Mouse (Mus musculus): ENCODE data around the gene 4933405L10Rik. TPM values are rescaled to one million over a fixed set of nuclear protein-coding genes. Genes with fewer than 3 reads are reported as not detected.
A peak's percentile ranks its signal among the peaks of the same experiment; 100 is the strongest.

Gene 4933405L10Rik
- total RNA-seq (2014; rRNA removed) (not detected in 2 replicates), polyA plus RNA-seq (2012; rRNA removed) (not detected in 2 replicates)

GRCm38 (mm10) chr8:105707498-105708403 lies at the start of gene 4933405L10Rik, which contains the start of gene Enkd1:
TSS of gene 4933405L10Rik (plus strand) at chr8:105707655.
TSS of gene Enkd1 (minus strand) at chr8:105708210.
- Histone ChIP-seq H3K27me3 (ENCODE audit: control insufficient read depth, insufficient read depth, low read length) (no peaks in the 10 kb centered on the region), H3K79me2 (ENCODE audit: control insufficient read depth, insufficient read depth, low read length) (no peaks in the 10 kb centered on the region), H3K4me3 (ENCODE audit: insufficient read depth, low read depth, low read length) (peak within 1 kb of the TSS; percentile 72), H3K36me3 (ENCODE audit: control insufficient read depth, insufficient read depth, low read length) (no peaks in the 10 kb centered on the region), H3K4me1 (ENCODE audit: control insufficient read depth, insufficient read depth, low read length) (peaks cover 3% of the 10 kb centered on the region), H3K9ac (ENCODE audit: low read depth, low read length) (peak within 1 kb of the TSS; percentile 59), H3K27ac (replicated peaks; ENCODE audit: insufficient read depth, low read depth, low read length) (no peak within 1 kb of the TSS)
- no peak for TF ChIP-seq POLR2A (IDR thresholded peaks at IDR 0.05; ENCODE audit: extremely low read depth, insufficient read depth, low read length)
- no peak for TF ChIP-seq CTCF (IDR thresholded peaks at IDR 0.05; ENCODE audit: low read depth, low read length)
- peak; percentile 83 for DNase-seq (ENCODE audit: extremely low read depth, low read depth, low spot score)
- WGBS: 4% methylated on average over 55 of the region's 55 CpGs

- DNase-seq (ENCODE audit: extremely low read depth, low read depth, low spot score): peak; percentile 35
- peaks cover 18% of the 10 kb centered on the region for H3K36me3 ChIP-seq (ENCODE audit: control insufficient read depth, insufficient read depth, low read length)
- H3K27me3 ChIP-seq (ENCODE audit: control insufficient read depth, insufficient read depth, low read length): no peaks in the 10 kb centered on the region
- H3K27ac ChIP-seq (replicated peaks; ENCODE audit: insufficient read depth, low read depth, low read length): no peak overlapping the region
- H3K4me3 ChIP-seq (ENCODE audit: insufficient read depth, low read depth, low read length): no peak overlapping the region
- no peak overlapping the region for H3K9ac ChIP-seq (ENCODE audit: low read depth, low read length)
- no peaks in the 10 kb centered on the region for H3K4me1 ChIP-seq (ENCODE audit: control insufficient read depth, insufficient read depth, low read length)
- H3K79me2 ChIP-seq (ENCODE audit: control insufficient read depth, insufficient read depth, low read length): peaks cover 3% of the 10 kb centered on the region; the same call in 1 of the 2 replicates
- TF ChIP-seq POLR2A (IDR thresholded peaks at IDR 0.05; ENCODE audit: extremely low read depth, insufficient read depth, low read length): no peak
- peak; percentile 16; the same call in 1 of the 2 replicates for TF ChIP-seq CTCF (IDR thresholded peaks at IDR 0.05; ENCODE audit: low read depth, low read length)
- WGBS: 79% methylated on average over 3 of the region's 3 CpGs
Observed at GRCm38 (mm10) chr8:105661167-105661566, 46.3 kb upstream of the 4933405L10Rik start.

GRCm38 (mm10) chr8:105677891-105678290 lies 29.6 kb upstream of the 4933405L10Rik start:
- no peaks in the 10 kb centered on the region for H3K27me3 ChIP-seq (ENCODE audit: control insufficient read depth, insufficient read depth, low read length)
- WGBS: 61% methylated on average over 1 of the region's 1 CpGs
- peaks cover 57% of the 10 kb centered on the region for H3K36me3 ChIP-seq (ENCODE audit: control insufficient read depth, insufficient read depth, low read length)
- H3K9ac ChIP-seq (ENCODE audit: low read depth, low read length): no peak overlapping the region
- DNase-seq (ENCODE audit: extremely low read depth, low read depth, low spot score): no peak
- no peak overlapping the region for H3K4me3 ChIP-seq (ENCODE audit: insufficient read depth, low read depth, low read length)
- no peaks in the 10 kb centered on the region for H3K79me2 ChIP-seq (ENCODE audit: control insufficient read depth, insufficient read depth, low read length)
- H3K4me1 ChIP-seq (ENCODE audit: control insufficient read depth, insufficient read depth, low read length): no peaks in the 10 kb centered on the region
- TF ChIP-seq CTCF (IDR thresholded peaks at IDR 0.05; ENCODE audit: low read depth, low read length): peak; percentile 8; the same call in 1 of the 2 replicates
- TF ChIP-seq POLR2A (IDR thresholded peaks at IDR 0.05; ENCODE audit: extremely low read depth, insufficient read depth, low read length): no peak
- no peak overlapping the region for H3K27ac ChIP-seq (replicated peaks; ENCODE audit: insufficient read depth, low read depth, low read length)

DNA sequence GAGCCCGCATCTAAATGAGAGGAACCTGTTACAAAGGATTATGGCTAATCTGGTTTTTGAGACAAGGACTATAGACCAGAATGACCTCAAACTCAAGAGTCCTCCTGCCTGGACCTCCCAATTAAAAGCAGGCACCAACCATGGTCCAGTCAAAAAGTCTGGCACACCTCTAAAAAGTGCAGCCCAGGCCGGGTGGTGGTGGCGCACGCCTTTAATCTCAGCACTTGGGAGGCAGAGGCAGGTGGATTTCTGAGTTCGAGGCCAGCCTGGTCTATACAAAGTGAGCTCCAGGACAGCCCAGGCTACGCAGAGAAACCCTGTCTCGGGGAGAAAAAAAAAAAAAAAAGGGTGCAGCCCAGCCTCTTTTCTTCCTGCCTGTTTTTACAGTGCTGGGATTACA lies 22.1 kb upstream of the 4933405L10Rik start:
- Histone ChIP-seq H3K4me3 (ENCODE audit: insufficient read depth, low read depth, low read length) (no peak overlapping the region), H3K9ac (ENCODE audit: low read depth, low read length) (no peak overlapping the region), H3K27ac (replicated peaks; ENCODE audit: insufficient read depth, low read depth, low read length) (no peak overlapping the region), H3K79me2 (ENCODE audit: control insufficient read depth, insufficient read depth, low read length) (no peaks in the 10 kb centered on the region), H3K36me3 (ENCODE audit: control insufficient read depth, insufficient read depth, low read length) (peaks cover 14% of the 10 kb centered on the region; the same call in 1 of the 2 replicates), H3K27me3 (ENCODE audit: control insufficient read depth, insufficient read depth, low read length) (no peaks in the 10 kb centered on the region), H3K4me1 (ENCODE audit: control insufficient read depth, insufficient read depth, low read length) (no peaks in the 10 kb centered on the region)
- 75% methylated on average over 7 of the region's 7 CpGs for WGBS
- no peak for DNase-seq (ENCODE audit: extremely low read depth, low read depth, low spot score)
- TF ChIP-seq CTCF (IDR thresholded peaks at IDR 0.05; ENCODE audit: low read depth, low read length) (no peak), POLR2A (IDR thresholded peaks at IDR 0.05; ENCODE audit: extremely low read depth, insufficient read depth, low read length) (no peak)

GRCm38 (mm10) chr8:105685796-105686308 lies 21.6 kb upstream of the 4933405L10Rik start, which contains the start of gene Carmil2:
TSS of gene Carmil2 (plus strand) at chr8:105686274.
- Histone ChIP-seq H3K4me3 (ENCODE audit: insufficient read depth, low read depth, low read length) (no peak within 1 kb of the TSS; the same call in 1 of the 2 replicates), H3K4me1 (ENCODE audit: control insufficient read depth, insufficient read depth, low read length) (no peaks in the 10 kb centered on the region), H3K27ac (replicated peaks; ENCODE audit: insufficient read depth, low read depth, low read length) (no peak within 1 kb of the TSS), H3K9ac (ENCODE audit: low read depth, low read length) (no peak within 1 kb of the TSS), H3K27me3 (ENCODE audit: control insufficient read depth, insufficient read depth, low read length) (no peaks in the 10 kb centered on the region), H3K36me3 (ENCODE audit: control insufficient read depth, insufficient read depth, low read length) (peaks cover 10% of the 10 kb centered on the region; the same call in 1 of the 2 replicates), H3K79me2 (ENCODE audit: control insufficient read depth, insufficient read depth, low read length) (no peaks in the 10 kb centered on the region)
- TF ChIP-seq CTCF (IDR thresholded peaks at IDR 0.05; ENCODE audit: low read depth, low read length) (peak; percentile 88), POLR2A (IDR thresholded peaks at IDR 0.05; ENCODE audit: extremely low read depth, insufficient read depth, low read length) (no peak)
- 15% methylated on average over 26 of the region's 26 CpGs for WGBS
- peak; percentile 7 for DNase-seq (ENCODE audit: extremely low read depth, low read depth, low spot score)
